Mouse (Mus musculus): Measurements from ENCODE around the gene Miip.

Gene Miip

DNA sequence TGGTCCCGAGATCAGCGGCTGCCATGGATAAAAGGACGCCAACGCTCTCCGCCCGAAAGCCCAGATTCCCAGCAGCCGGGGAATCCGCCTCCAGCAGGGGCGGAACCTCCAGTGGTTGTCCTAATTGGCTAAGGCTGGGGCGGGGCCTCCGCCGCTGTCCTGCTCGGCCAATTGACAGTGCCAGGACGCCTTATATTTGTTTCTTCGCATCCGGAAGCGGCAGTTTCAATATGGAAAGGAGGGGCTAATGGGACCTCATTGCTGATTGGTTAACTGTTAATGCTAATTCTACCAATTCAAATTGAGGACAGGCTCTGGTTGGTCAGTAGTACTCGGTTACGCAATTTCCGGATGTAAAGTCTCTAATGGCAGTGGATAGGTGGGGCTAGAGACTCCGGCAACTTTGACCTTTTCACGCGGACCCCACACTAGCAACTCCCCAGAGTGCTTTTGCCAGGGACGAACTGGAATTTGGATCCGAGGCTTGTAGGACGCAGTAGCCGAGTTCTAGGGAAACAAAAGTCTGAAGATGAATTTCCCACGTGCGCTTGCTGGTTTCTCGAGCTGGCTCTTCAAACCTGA lies at the start of gene Miip, which contains the start of gene Fv1:
Gene Miip (minus strand): TSS at position 367 of the 582 bp plus-strand sequence.
Gene Fv1 (plus strand): TSS at position 530 of the 582 bp plus-strand sequence.
- DNase-seq (ENCODE audit: low spot score), result peak; percentile 96

DNA sequence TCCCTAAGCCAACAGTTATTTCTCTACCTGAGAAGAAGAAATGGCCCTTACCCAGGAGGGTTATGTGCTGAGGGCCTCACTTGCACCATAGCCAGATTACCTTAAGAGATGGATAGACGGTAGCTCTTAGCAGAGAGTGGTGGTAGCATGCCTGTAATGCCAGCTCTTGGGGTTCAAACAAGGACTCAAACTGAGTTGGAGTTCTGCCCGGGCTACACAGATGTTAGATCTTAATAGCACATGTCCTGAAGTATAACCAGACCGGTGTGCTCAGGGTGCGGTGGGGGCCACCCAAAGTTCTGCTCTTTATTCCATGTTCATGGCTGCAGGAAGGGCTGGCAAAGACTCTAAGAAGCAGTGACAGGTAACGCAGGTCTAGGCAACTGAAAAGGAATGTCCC lies 40.9 kb upstream of the Miip start:
- no peak for DNase-seq (ENCODE audit: low spot score)

DNA sequence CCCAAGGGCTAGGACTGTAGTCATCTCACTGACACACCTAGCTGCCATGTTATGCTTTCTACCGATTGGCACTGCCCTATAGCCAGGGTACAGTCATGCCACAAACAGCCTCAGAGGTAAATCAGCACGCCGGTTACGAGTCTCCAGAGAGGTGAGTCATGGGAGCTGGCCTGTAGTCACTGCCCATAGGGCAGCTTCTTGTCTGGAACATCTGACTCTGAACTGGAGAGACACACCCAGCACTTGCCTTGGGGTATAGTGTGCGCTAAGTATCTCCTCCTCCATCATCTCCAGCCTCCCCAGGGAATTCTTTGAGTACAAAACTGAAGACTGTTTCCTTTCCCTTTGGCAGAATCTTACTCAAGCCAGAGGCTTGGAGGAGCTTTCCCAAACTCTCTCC lies 37.6 kb upstream of the Miip start:
- DNase-seq (ENCODE audit: low spot score), result no peak

DNA sequence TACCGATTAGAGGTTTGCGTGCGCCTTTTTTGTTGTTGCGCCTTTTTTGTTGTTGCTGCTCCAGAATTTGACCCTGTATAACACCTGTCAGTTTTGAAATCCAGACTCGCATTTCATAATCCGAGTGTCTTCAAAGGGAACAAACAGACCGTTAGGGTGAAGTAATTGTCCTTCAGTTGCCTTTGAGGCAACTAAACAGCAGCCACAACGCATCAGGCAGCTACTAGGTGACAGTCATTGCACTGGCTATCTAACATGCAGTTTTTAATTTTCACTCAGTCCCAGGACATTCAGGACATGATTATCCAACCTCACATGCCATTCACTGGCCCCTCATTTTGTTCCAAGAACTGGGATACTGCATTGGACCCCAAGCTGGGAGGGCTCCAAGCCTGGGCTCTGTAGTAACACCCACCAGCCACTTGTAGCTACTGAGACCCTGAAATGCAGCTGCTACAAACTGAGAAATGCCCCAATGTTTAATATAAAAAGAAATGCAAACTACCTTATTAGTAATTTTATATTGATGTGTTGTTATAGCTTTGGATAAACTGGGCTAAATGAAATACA lies 36.6 kb upstream of the Miip start:
- DNase-seq (ENCODE audit: low spot score), result no peak

DNA sequence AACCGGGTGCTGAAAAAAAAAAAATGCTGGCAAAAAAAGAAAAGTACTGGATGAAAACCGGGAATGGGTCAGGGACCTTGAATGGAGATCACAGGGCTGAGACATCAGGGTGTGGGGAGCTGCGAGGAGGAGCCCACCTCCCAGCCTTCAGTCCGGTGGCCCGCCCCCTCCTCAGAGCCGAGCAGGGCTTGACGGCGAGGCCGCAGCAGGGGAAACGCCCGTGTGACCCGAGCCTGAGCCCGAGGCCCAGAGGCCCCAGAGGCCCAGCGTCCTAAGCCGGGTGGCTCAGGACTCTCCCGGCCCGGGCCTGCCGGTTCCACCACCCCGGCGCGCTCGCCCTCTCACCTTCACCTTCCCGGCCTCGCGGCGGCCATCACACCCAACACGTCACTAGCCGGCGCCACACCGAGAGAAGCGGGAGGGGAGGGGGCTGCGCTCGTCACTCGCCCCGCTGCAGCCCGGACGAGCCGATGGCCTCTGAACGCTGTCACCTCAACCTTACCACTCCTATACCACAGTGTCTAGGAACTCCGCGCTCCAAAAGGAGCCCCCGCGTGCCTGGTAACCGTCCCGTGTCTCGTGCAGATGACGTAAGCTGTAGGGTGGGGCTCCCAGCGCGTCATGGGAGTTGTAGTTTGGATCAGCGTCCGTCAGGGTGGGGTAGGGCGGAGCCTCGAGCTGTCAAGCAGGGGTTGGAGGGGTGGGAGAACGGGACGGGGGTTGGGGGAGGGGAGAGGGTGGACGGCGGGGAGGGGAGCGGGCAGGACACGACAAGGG lies 35.9 kb upstream of the Miip start, which contains the start of gene Mfn2:
Gene Mfn2 (minus strand): TSS at position 392 of the 777 bp plus-strand sequence.
- DNase-seq (ENCODE audit: low spot score), result peak; percentile 86

GRCm38 (mm10) chr4:147903601-147904000 lies 35.0 kb upstream of the Miip start:
- no peak for DNase-seq (ENCODE audit: low spot score)

GRCm38 (mm10) chr4:147902906-147903500 lies 34.4 kb upstream of the Miip start:
- no peak for DNase-seq (ENCODE audit: low spot score)

GRCm38 (mm10) chr4:147900452-147900851 lies 31.8 kb upstream of the Miip start:
- no peak for DNase-seq (ENCODE audit: low spot score)

DNA sequence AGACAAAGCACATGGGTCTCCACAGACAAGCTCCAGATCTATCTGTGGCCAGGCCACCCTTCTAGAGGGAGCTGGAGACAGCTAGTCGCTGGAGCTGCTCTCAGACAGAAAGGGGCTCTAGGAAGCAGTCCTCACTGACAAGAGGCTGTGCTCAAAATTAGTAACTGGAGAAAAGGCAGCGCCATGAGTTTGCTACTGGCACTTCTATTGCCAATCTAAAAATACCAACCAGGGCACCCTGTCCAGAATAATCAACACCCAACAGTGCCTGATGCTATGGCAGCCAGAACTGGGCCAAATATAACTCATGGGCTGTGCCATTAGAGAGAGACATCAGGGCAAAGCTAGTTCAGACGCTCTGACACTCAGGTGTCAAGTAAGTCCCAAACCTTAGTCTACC lies 28.7 kb upstream of the Miip start:
- DNase-seq (ENCODE audit: low spot score), result no peak

GRCm38 (mm10) chr4:147896411-147896810 lies 27.8 kb upstream of the Miip start:
- DNase-seq (ENCODE audit: low spot score), result no peak

- no peak for DNase-seq (ENCODE audit: low spot score)
Observed at GRCm38 (mm10) chr4:147895815-147896330, 27.3 kb upstream of the Miip start.

DNA sequence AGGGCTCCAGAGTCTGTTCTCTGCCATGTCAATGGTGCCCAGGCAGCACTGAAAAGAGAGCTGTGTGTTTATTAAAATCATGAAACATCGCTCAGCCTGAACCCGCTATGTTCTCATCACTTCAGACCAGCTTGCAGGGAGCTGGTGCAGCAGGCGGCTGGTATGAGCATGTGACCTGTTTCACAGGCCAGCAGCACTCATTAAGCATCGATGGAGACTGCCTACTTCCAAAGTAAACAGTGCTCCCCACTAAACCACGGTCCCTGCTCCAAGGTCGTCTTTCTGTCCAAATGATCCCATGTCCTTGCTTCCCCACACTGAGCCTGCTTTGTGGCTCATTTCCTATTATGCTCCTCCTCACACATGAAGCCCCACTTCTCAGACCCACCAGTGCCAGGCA lies 21.7 kb upstream of the Miip start:
- DNase-seq (ENCODE audit: low spot score), result no peak

GRCm38 (mm10) chr4:147888237-147888636 lies 19.6 kb upstream of the Miip start:
- no peak for DNase-seq (ENCODE audit: low spot score)

GRCm38 (mm10) chr4:147887277-147887676 lies 18.7 kb upstream of the Miip start:
- no peak for DNase-seq (ENCODE audit: low spot score)

GRCm38 (mm10) chr4:147886158-147886557 lies 17.5 kb upstream of the Miip start:
- no peak for DNase-seq (ENCODE audit: low spot score)

DNA sequence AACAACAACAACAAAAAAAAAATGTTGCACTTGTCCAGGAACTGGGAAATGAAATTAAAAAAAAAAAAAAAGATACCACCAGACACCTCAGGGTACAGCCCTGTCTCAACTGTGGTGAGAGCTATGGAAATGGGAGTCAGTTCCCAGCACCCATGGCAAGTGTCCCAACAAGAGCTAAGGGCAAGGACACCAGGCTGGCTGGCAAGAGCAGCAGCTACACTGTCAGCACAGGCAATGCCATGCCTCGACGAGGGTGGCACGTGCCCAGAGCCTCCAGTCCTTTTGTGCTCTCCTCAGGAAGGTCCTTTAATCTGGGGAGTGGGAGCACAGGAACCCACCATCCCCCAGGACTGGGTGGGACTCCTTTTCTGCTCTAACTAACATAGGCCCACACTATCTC lies 15.5 kb upstream of the Miip start:
- no peak for DNase-seq (ENCODE audit: low spot score)

- no peak for DNase-seq (ENCODE audit: low spot score)
Observed at GRCm38 (mm10) chr4:147883041-147883440, 14.4 kb upstream of the Miip start.

DNA sequence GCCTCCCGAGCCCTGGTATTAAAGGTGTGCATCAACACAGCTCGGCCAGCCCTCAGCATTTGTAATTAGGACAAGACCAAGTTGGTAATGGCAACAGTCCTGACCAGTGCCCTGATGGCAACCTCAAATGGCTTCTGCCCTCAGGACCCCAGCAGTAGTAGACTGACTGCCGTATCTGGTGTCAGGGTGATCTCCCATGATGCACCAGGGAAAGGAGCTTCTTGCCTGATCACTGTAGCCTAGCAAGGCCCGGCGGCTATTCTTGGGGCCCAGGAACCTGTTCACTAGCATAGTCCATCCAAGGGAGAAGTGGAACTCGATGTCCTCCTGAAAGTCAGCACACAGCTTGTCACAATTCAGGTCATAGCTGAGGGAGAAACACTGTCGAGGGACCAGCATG lies 13.2 kb upstream of the Miip start:
- no peak for DNase-seq (ENCODE audit: low spot score)

DNA sequence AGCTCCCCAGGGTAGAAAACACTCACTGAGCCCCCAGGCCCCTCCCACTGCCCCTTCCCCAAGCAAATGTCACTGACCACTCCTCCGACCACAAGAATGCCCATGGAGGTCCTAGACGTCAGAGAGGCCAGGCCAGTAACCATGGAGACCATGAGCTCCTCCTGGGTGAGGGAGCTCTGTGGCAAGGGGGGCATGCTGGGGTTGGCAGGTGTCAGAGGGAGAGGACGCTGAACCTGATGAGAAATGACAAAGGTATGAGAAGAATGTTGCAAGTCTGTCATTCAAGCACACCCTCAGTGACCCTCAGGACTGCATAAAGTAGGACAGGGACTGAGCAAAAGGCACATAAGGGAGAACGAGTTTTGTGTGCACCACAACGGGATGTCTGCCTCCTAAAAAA lies 11.2 kb upstream of the Miip start:
- no peak for DNase-seq (ENCODE audit: low spot score)

DNA sequence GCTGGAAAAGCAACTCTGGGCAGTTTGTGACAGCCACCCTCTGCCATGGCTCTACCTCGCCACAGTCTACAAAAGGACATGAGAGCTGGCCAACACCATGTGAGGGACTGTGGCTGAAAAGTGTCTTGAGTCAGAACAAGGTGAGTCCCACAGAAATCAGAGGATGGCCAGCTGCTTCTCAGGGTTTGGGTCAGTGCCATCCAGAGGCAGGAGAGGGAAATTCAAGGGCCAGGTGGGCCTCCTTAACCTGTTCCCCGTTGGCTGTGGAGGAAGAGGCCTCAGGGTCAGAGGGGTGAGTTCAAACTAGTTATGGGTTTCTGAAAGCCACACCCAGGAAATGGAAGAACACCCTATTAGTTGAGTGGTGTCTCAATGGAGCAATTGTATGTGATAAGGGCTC lies 10.8 kb upstream of the Miip start:
- no peak for DNase-seq (ENCODE audit: low spot score)

GRCm38 (mm10) chr4:147878537-147878936 lies 9.9 kb upstream of the Miip start:
- no peak for DNase-seq (ENCODE audit: low spot score)

GRCm38 (mm10) chr4:147875852-147876575 lies 7.4 kb upstream of the Miip start:
- DNase-seq (ENCODE audit: low spot score), result no peak
